Mouse (Mus musculus) layer of hippocampus, postnatal 10 days (tissue): ENCODE measurements around the gene Zbtb12. TPM values are rescaled to one million over a fixed set of nuclear protein-coding genes. Genes with fewer than 3 reads are reported as not detected.

Experiments
- DNase-seq, 2 experiments: peaks; one replicate each; pipeline ENCODE4 v3.0.0; 2021; ENCODE audit warnings: low spot score in 2 of 2
- microRNA-seq, 2 experiments: library from miRNA; unstranded; fragments of <30 nt; microRNA quantifications; one replicate each; pipeline ENCODE4 v1.2.0; 2021
- total RNA-seq, 2 experiments: library from RNA; stranded (reverse); gene quantifications; 2 replicates each; pipeline ENCODE4 v1.2.3; 2021

The Zbtb12 gene
- total RNA-seq, 2 experiments from 2014 or later: 9.8 to 10.0 TPM

DNA sequence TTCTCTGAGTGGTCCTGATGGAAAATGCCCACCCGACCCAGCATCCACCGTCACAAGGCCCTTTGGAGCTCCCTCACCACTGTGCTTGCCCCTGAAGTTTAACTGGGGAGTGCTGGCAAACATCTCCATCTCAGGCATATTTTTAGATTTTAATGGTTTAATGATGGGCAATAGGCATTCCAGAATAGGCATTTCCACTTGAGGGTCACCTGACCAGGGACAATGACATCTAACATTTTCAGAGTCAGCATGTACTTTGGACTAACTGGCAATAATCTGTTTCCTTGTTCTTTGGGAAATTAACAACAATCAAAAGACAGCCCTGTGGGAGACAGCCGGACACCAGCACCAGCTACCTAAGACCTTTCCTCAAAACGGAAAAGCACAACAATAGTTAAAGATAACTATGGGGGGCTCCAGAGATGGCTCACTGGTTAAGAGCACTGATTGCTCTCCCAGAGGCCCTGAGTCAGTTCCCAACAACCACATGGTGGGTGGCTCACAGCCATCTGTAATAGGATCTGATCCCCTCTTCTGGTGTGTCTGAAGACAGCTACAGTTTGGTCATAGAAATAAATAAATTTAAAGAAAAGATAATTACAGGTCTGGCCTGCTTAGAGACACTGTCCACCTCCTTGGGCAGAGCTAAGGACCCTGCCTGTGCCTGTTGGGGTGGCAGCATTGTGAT, 64.0 kb downstream of the Zbtb12 start:
- no peak for DNase-seq

DNA sequence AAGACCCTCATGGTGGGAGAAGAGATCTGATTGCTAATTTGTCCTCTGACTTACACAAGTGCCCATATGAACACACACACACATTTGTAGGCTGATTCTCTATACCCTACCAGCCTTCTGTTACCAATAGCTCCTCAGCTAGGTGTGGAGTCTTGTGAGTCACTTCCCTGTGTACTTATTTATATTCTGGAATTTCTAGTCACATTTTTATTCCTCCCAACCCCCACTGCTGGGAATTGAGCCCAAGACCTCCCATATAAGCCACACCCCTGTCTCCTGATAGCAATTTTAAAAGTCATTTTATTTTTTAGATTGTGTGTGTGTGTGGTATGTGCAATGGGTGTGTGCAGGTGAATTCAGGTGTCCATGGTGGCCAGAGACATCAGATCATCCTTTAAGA, 65.1 kb downstream of the Zbtb12 start:
- no peak for DNase-seq

Small RNA genes within 50 kb of the gene (microRNA-seq; reads per million reads assigned to microRNA genes)
- 2.5 to 3.7 reads per million in 2 experiments for gene Mir6970
- 4.7 reads per million in 2 experiments for gene Mir6971
- 0 reads per million in 2 experiments for gene Mir6972

Other genes with a start within 250 kb of the Zbtb12 start
- 100 to 1,000 TPM; 231 to 238 TPM for gene Prrt1, start 249.9 kb upstream of the Zbtb12 start, total RNA-seq
- 10 to 100 TPM; 11.8 to 14.8 TPM for gene Fkbpl, start 234.7 kb upstream of the Zbtb12 start, total RNA-seq
- 10 to 100 TPM; 75.8 to 78.6 TPM for gene Atf6b, start 232.3 kb upstream of the Zbtb12 start, total RNA-seq
- 1 to 10 TPM; 4.1 to 4.7 TPM for gene Tnxb, start 208.9 kb upstream of the Zbtb12 start, total RNA-seq
- 1 to 10 TPM; 8.7 to 9.6 TPM for gene C4b, start 135.6 kb upstream of the Zbtb12 start, total RNA-seq
- gene Cyp21a1, start 74.9 kb upstream of the Zbtb12 start, total RNA-seq: not detected
- gene Stk19, start 42.5 kb upstream of the Zbtb12 start, total RNA-seq: 10 to 100 TPM; 63.6 to 64.2 TPM
- 10 to 100 TPM; 36.1 to 39.9 TPM for gene Dxo, start 42.5 kb upstream of the Zbtb12 start, total RNA-seq
- gene Skiv2l, start 29.3 kb upstream of the Zbtb12 start, total RNA-seq: 10 to 100 TPM; 71.4 to 74.8 TPM
- 10 to 100 TPM; 30.2 to 38.5 TPM for gene Nelfe, start 29.1 kb upstream of the Zbtb12 start, total RNA-seq
- gene Cfb, start 17.0 kb upstream of the Zbtb12 start, total RNA-seq: not detected
- under 1 TPM in 1 of 2 experiments, not detected in 1; 0.20 TPM for gene Gm20547, start 2.6 kb downstream of the Zbtb12 start, total RNA-seq
- 1 to 10 TPM; 1.3 to 1.4 TPM for gene C2, start 18.8 kb downstream of the Zbtb12 start, total RNA-seq
- gene Ehmt2, start 19.0 kb downstream of the Zbtb12 start, total RNA-seq: 100 to 1,000 TPM; 174 to 175 TPM
- gene Slc44a4, start 35.0 kb downstream of the Zbtb12 start, total RNA-seq: under 1 TPM; 0.16 to 0.20 TPM
- gene Neu1, start 51.8 kb downstream of the Zbtb12 start, total RNA-seq: 10 to 100 TPM; 23.6 to 24.4 TPM
- gene Hspa1b, start 79.8 kb downstream of the Zbtb12 start, total RNA-seq: 1 to 10 TPM; 4.3 to 5.3 TPM
- not detected for gene Gm20481, start 90.4 kb downstream of the Zbtb12 start, total RNA-seq
- gene Hspa1a, start 92.7 kb downstream of the Zbtb12 start, total RNA-seq: 1 to 10 TPM; 6.8 to 8.7 TPM
- under 1 TPM; 0.30 to 0.38 TPM for gene Hspa1l, start 93.2 kb downstream of the Zbtb12 start, total RNA-seq
- gene Lsm2, start 102.4 kb downstream of the Zbtb12 start, total RNA-seq: 10 to 100 TPM; 24.2 to 25.9 TPM
- gene Vars, start 121.5 kb downstream of the Zbtb12 start, total RNA-seq: 10 to 100 TPM; 56.3 to 62.1 TPM
- under 1 TPM; 0.16 to 0.30 TPM for gene Vwa7, start 137.1 kb downstream of the Zbtb12 start, total RNA-seq
- gene Sapcd1, start 148.5 kb downstream of the Zbtb12 start, total RNA-seq: 1 to 10 TPM in 1 of 2 experiments, under 1 TPM in 1; 0.53 to 1.4 TPM
- gene Msh5, start 167.3 kb downstream of the Zbtb12 start, total RNA-seq: 1 to 10 TPM in 1 of 2 experiments, under 1 TPM in 1; 0.91 to 1.4 TPM
- 10 to 100 TPM; 19.3 to 19.6 TPM for gene Clic1, start 170.5 kb downstream of the Zbtb12 start, total RNA-seq
- 10 to 100 TPM; 47.3 to 59.0 TPM for gene Ddah2, start 179.6 kb downstream of the Zbtb12 start, total RNA-seq
- gene Ly6g6c, start 185.9 kb downstream of the Zbtb12 start, total RNA-seq: not detected
- gene Mpig6b, start 186.7 kb downstream of the Zbtb12 start, total RNA-seq: not detected
- gene Ly6g6e, start 197.4 kb downstream of the Zbtb12 start, total RNA-seq: 1 to 10 TPM; 2.8 to 3.5 TPM
- 1 to 10 TPM in 1 of 2 experiments, under 1 TPM in 1; 0.78 to 1.6 TPM for gene Ly6g6d, start 198.6 kb downstream of the Zbtb12 start, total RNA-seq
- not detected for gene Ly6g6f, start 206.1 kb downstream of the Zbtb12 start, total RNA-seq
- 10 to 100 TPM; 77.4 to 79.9 TPM for gene Abhd16a, start 209.8 kb downstream of the Zbtb12 start, total RNA-seq
- gene Ly6g5c, start 228.8 kb downstream of the Zbtb12 start, total RNA-seq: not detected
- gene Ly6g5b, start 235.9 kb downstream of the Zbtb12 start, total RNA-seq: under 1 TPM; 0.58 to 0.82 TPM
- gene Gpank1, start 242.0 kb downstream of the Zbtb12 start, total RNA-seq: 10 to 100 TPM; 10.7 to 14.6 TPM
- gene Csnk2b, start 242.6 kb downstream of the Zbtb12 start, total RNA-seq: 100 to 1,000 TPM; 178 to 202 TPM
- gene D17H6S53E, start 246.9 kb downstream of the Zbtb12 start, total RNA-seq: 10 to 100 TPM; 21.4 to 25.9 TPM